ENCODE assay signal across 7 mouse cellular contexts in genomic region chr5:3151534-3152148, GRCm38 (mm10).
DNase-seq lines count a peak whose midpoint lies in the region; ATAC-seq and TF ChIP-seq lines count a peak whose summit lies in the region.
"Not testable (repeated sequence)": the region's sequence is repeated elsewhere in the genome, so short reads cannot be mapped to it uniquely, and the experiment has no call there.

No protein-coding gene starts in this region.

- TF ChIP-seq POLR2A in bone marrow macrophage, adult 2 months (IDR thresholded peaks at IDR 0.05; ENCODE audit: borderline replicate concordance, low read depth, low read length); embryonic fibroblast, embryonic 13.5 days (IDR thresholded peaks at IDR 0.05; ENCODE audit: low read depth, low read length): not testable (repeated sequence)

- ATAC-seq in heart, embryonic 11.5 days (replicated peaks; ENCODE audit: insufficient number of reproducible peaks, low FRiP score, low TSS enrichment); hindbrain, embryonic 16.5 days; limb, embryonic 12.5 days (ENCODE audit: insufficient number of reproducible peaks, insufficient read depth, low FRiP score, low TSS enrichment, low read depth); neural tube, embryonic 14.5 days (ENCODE audit: low read depth): not testable (repeated sequence)

- H3K27ac ChIP-seq in bone marrow macrophage, adult 2 months (ENCODE audit: insufficient read depth, low read depth, low read length): peak overlapping the region; percentile 89
- peak overlapping the region; percentile 52 for H3K27ac ChIP-seq in embryonic fibroblast, embryonic 13.5 days (ENCODE audit: insufficient read depth, low read length)
- not testable (repeated sequence) for H3K27ac ChIP-seq in heart, embryonic 11.5 days (ENCODE audit: low read depth, low read length); hindbrain, embryonic 16.5 days (ENCODE audit: low read depth, low read length); limb, embryonic 12.5 days; neural tube, embryonic 14.5 days (ENCODE audit: low read depth, low read length)
- peak overlapping the region; percentile 87 for H3K27ac ChIP-seq in midbrain, embryonic 10.5 days (replicated peaks)

- TF ChIP-seq CTCF in bone marrow macrophage, adult 2 months (IDR thresholded peaks at IDR 0.05; ENCODE audit: low read depth, low read length); embryonic fibroblast, embryonic 13.5 days (IDR thresholded peaks at IDR 0.05; ENCODE audit: borderline replicate concordance, insufficient read depth, low read length): not testable (repeated sequence)

- peak overlapping the region; percentile 72 for H3K4me2 ChIP-seq in heart, embryonic 11.5 days
- H3K4me2 ChIP-seq in hindbrain, embryonic 16.5 days (ENCODE audit: low read length): peak overlapping the region; percentile 73
- H3K4me2 ChIP-seq in limb, embryonic 12.5 days: peak overlapping the region; percentile 65
- peak overlapping the region; percentile 60 for H3K4me2 ChIP-seq in neural tube, embryonic 14.5 days (ENCODE audit: low read depth, low read length)

- not testable (repeated sequence) for H3K4me1 ChIP-seq in bone marrow macrophage, adult 2 months (ENCODE audit: control insufficient read depth, insufficient read depth, low read length); embryonic fibroblast, embryonic 13.5 days (ENCODE audit: control insufficient read depth, insufficient read depth, low read length); heart, embryonic 11.5 days (ENCODE audit: control insufficient read depth, insufficient read depth, low read length); hindbrain, embryonic 16.5 days (ENCODE audit: control insufficient read depth, insufficient read depth, low read depth, low read length); limb, embryonic 12.5 days (replicated peaks); neural tube, embryonic 14.5 days (ENCODE audit: control insufficient read depth, insufficient read depth, low read length)
- peaks cover 22% of the 10 kb centered on the region for H3K4me1 ChIP-seq in midbrain, embryonic 10.5 days

- peak overlapping the region; percentile 59; the same call in 1 of the 2 replicates for H3K4me3 ChIP-seq in bone marrow macrophage, adult 2 months (ENCODE audit: insufficient read depth, low read length)
- not testable (repeated sequence) for H3K4me3 ChIP-seq in embryonic fibroblast, embryonic 13.5 days (ENCODE audit: insufficient read depth, low read length)
- peak overlapping the region; percentile 36 for H3K4me3 ChIP-seq in heart, embryonic 11.5 days (ENCODE audit: low read depth, low read length)
- H3K4me3 ChIP-seq in hindbrain, embryonic 16.5 days (ENCODE audit: low read length): peak overlapping the region; percentile 41; the same call in 1 of the 2 replicates
- H3K4me3 ChIP-seq in limb, embryonic 12.5 days (replicated peaks): peak overlapping the region; percentile 34
- H3K4me3 ChIP-seq in midbrain, embryonic 10.5 days: peak overlapping the region; percentile 49; the same call in 1 of the 2 replicates
- peak overlapping the region; percentile 30 for H3K4me3 ChIP-seq in neural tube, embryonic 14.5 days (ENCODE audit: low read depth, low read length)

- 13% methylated on average over 11 of the region's 12 CpGs for WGBS in heart, embryonic 11.5 days (ENCODE audit: insufficient replicate concordance)
- WGBS in hindbrain, embryonic 16.5 days: 2% methylated on average over 12 of the region's 12 CpGs
- 6% methylated on average over 12 of the region's 12 CpGs for WGBS in limb, embryonic 12.5 days
- WGBS in midbrain, embryonic 10.5 days: 3% methylated on average over 12 of the region's 12 CpGs
- WGBS in neural tube, embryonic 14.5 days: 3% methylated on average over 11 of the region's 12 CpGs

- not testable (repeated sequence) for H3K36me3 ChIP-seq in heart, embryonic 11.5 days (ENCODE audit: control insufficient read depth, insufficient read depth, low read length); hindbrain, embryonic 16.5 days (ENCODE audit: control insufficient read depth, insufficient read depth, low read length); limb, embryonic 12.5 days; midbrain, embryonic 10.5 days; neural tube, embryonic 14.5 days (ENCODE audit: control insufficient read depth, insufficient read depth, low read length)

- H3K9me3 ChIP-seq in heart, embryonic 11.5 days (replicated peaks; ENCODE audit: control insufficient read depth, low read length); hindbrain, embryonic 16.5 days (ENCODE audit: control insufficient read depth, low read length); limb, embryonic 12.5 days; midbrain, embryonic 10.5 days (replicated peaks); neural tube, embryonic 14.5 days (ENCODE audit: control insufficient read depth, low read length): not testable (repeated sequence)

- peak; percentile 19 for DNase-seq in midbrain, embryonic 10.5 days (ENCODE audit: low spot score)

- H3K9ac ChIP-seq in heart, embryonic 11.5 days (ENCODE audit: low read depth, low read length); hindbrain, embryonic 16.5 days (ENCODE audit: low read depth, low read length); limb, embryonic 12.5 days (replicated peaks); neural tube, embryonic 14.5 days (replicated peaks; ENCODE audit: low read depth, low read length): not testable (repeated sequence)

- not testable (repeated sequence) for H3K27me3 ChIP-seq in heart, embryonic 11.5 days (ENCODE audit: control insufficient read depth, insufficient read depth, low read length); hindbrain, embryonic 16.5 days (replicated peaks; ENCODE audit: control insufficient read depth, insufficient read depth, low read length); limb, embryonic 12.5 days; midbrain, embryonic 10.5 days (ENCODE audit: low read depth, poor library complexity, severe bottlenecking); neural tube, embryonic 14.5 days (ENCODE audit: control insufficient read depth, insufficient read depth, low read length)
